Mouse (Mus musculus) C2C12 (cell line): ENCODE data around the gene Nol9. TPM values are rescaled to one million over a fixed set of nuclear protein-coding genes. Genes with fewer than 3 reads are reported as not detected.
A peak's percentile ranks its signal among the peaks of the same experiment; 100 is the strongest.

ENCODE experiments used
- H3K27me3 ChIP-seq: one replicate; pipeline ENCODE4 v1.6.1; 2011; ENCODE audit not compliant: control insufficient read depth, insufficient read depth, insufficient read length
- H3K36me3 ChIP-seq: one replicate; pipeline ENCODE4 v1.6.1; 2011; ENCODE audit not compliant: control insufficient read depth, insufficient read depth
- H3K4me3 ChIP-seq: one replicate; pipeline ENCODE4 v1.5.1; 2011; ENCODE audit warnings: mild to moderate bottlenecking, control low read depth; ENCODE audit not compliant: poor library complexity, insufficient read depth, severe bottlenecking
- H3K79me2 ChIP-seq: one replicate; pipeline ENCODE4 v1.6.1; 2011; ENCODE audit not compliant: control insufficient read depth, insufficient read depth
- H3K79me3 ChIP-seq: one replicate; pipeline ENCODE4 v1.6.1; 2011; ENCODE audit warnings: low read depth, control low read depth
- H3ac ChIP-seq: one replicate; pipeline ENCODE3; 2011; ENCODE audit warnings: low read depth; ENCODE audit not compliant: control insufficient read depth, insufficient read length
- CEBPB ChIP-seq: IDR thresholded peaks from one replicate; pipeline ENCODE4 v1.6.1; 2011; ENCODE audit warnings: low read depth, mild to moderate bottlenecking, control low read depth, moderate library complexity
- CTCF ChIP-seq: IDR thresholded peaks from one replicate; pipeline ENCODE4 v1.5.1; 2011; ENCODE audit not compliant: control insufficient read depth, insufficient read depth, insufficient read length
- FOSL1 ChIP-seq: IDR thresholded peaks from one replicate; pipeline ENCODE4 v1.8.0; 2011; ENCODE audit warnings: mild to moderate bottlenecking, low read length; ENCODE audit not compliant: poor library complexity, insufficient read depth, severe bottlenecking
- MAX ChIP-seq: IDR thresholded peaks from one replicate; pipeline ENCODE4 v1.6.1; 2011; ENCODE audit warnings: mild to moderate bottlenecking, control low read depth
- MYOD1 ChIP-seq: IDR thresholded peaks from one replicate; pipeline ENCODE4 v1.6.1; 2011; ENCODE audit warnings: low read depth; ENCODE audit not compliant: control insufficient read depth, insufficient read length
- MYOG ChIP-seq: IDR thresholded peaks from one replicate; pipeline ENCODE4 v1.6.1; 2011; ENCODE audit not compliant: control insufficient read depth, insufficient read length; ENCODE audit errors: extremely low read depth
- USF1 ChIP-seq: IDR thresholded peaks from one replicate; pipeline ENCODE4 v1.6.1; 2011; ENCODE audit warnings: low read depth, mild to moderate bottlenecking, control low read depth, moderate library complexity
- polyA plus RNA-seq: library from polyadenylated mRNA; unstranded; fragments of >200 nt; fragmentation: generic; extraction: Trizol; gene quantifications from one replicate; pipeline ENCODE4 v1.2.1, GENCODE M21; 2012; ENCODE audit warnings: missing spikeins

Nol9 gene
- polyA plus RNA-seq, 1 experiment = 39.7 TPM

GRCm38 (mm10) chr4:152074548-152074947, 35.4 kb downstream of the Nol9 start:
- Histone ChIP-seq H3K27me3 (no peaks in the 10 kb centered on the region), H3ac (no peak overlapping the region), H3K79me2 (no peaks in the 10 kb centered on the region), H3K79me3 (no peaks in the 10 kb centered on the region), H3K36me3 (no peaks in the 10 kb centered on the region), H3K4me3 (no peak overlapping the region)
- TF ChIP-seq MAX (no peak), MYOG (no peak)

- no peak overlapping the region for H3ac ChIP-seq
- H3K79me2 ChIP-seq = no peaks in the 10 kb centered on the region
- no peaks in the 10 kb centered on the region for H3K27me3 ChIP-seq
- H3K79me3 ChIP-seq = no peaks in the 10 kb centered on the region
- no peak for TF ChIP-seq MAX
- no peak for TF ChIP-seq MYOG
- no peak for TF ChIP-seq FOSL1
- no peak for TF ChIP-seq CTCF
- no peak for TF ChIP-seq CEBPB
- TF ChIP-seq USF1 = no peak
- no peak for TF ChIP-seq MYOD1
- H3K36me3 ChIP-seq = no peaks in the 10 kb centered on the region
- no peak overlapping the region for H3K4me3 ChIP-seq
These were observed 38.1 kb downstream of the Nol9 start for GRCm38 (mm10) chr4:152077191-152077590.

GRCm38 (mm10) chr4:152078105-152078530, 39.0 kb downstream of the Nol9 start:
- no peak overlapping the region for H3K4me3 ChIP-seq
- no peaks in the 10 kb centered on the region for H3K27me3 ChIP-seq
- TF ChIP-seq FOSL1 (no peak), MYOD1 (peak; percentile 79), CTCF (no peak), MAX (no peak), USF1 (peak; percentile 64), CEBPB (no peak), MYOG (no peak)
- H3ac ChIP-seq = peak overlapping the region; percentile 20
- no peaks in the 10 kb centered on the region for H3K79me2 ChIP-seq
- no peaks in the 10 kb centered on the region for H3K79me3 ChIP-seq
- H3K36me3 ChIP-seq = no peaks in the 10 kb centered on the region

DNA sequence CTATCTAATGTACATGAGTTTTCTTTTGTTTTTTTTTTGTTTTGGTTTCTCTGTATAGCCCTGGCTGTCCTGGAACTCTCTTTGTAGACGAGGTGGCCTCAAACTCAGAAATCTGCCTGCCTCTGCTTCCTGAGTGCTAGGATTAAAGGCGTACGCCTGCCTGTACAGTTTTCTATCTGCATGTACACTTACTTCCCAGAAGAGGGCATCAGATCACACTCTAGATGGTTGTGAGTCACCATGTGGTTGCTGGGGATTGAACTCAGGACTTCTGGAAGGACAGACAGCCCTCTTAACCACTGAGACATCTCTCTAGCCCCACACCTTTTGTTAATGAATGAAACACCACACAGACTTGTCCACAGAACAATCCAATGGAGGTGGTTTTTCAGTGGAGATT, 40.1 kb downstream of the Nol9 start:
- TF ChIP-seq FOSL1 (no peak), MYOG (no peak), USF1 (no peak), CEBPB (no peak), MAX (no peak), MYOD1 (no peak), CTCF (no peak)
- H3ac ChIP-seq = no peak overlapping the region

GRCm38 (mm10) chr4:152079931-152080330, 40.8 kb downstream of the Nol9 start:
- Histone ChIP-seq H3ac (no peak overlapping the region), H3K79me2 (no peaks in the 10 kb centered on the region), H3K36me3 (no peaks in the 10 kb centered on the region), H3K4me3 (no peak overlapping the region), H3K79me3 (no peaks in the 10 kb centered on the region), H3K27me3 (no peaks in the 10 kb centered on the region)
- peak; percentile 30 for TF ChIP-seq MYOD1
- TF ChIP-seq CEBPB = no peak
- TF ChIP-seq FOSL1 = no peak
- no peak for TF ChIP-seq USF1

More for the DNA sequence above, 40.1 kb downstream of the Nol9 start:
- Histone ChIP-seq H3K4me3 (no peak overlapping the region), H3K27me3 (no peaks in the 10 kb centered on the region), H3K79me3 (no peaks in the 10 kb centered on the region), H3K79me2 (no peaks in the 10 kb centered on the region), H3K36me3 (no peaks in the 10 kb centered on the region)

- Histone ChIP-seq H3K27me3 (no peaks in the 10 kb centered on the region), H3K79me3 (no peaks in the 10 kb centered on the region), H3K79me2 (peaks cover 11% of the 10 kb centered on the region), H3K36me3 (no peaks in the 10 kb centered on the region), H3K4me3 (no peak overlapping the region), H3ac (no peak overlapping the region)
- TF ChIP-seq FOSL1 = no peak
- TF ChIP-seq USF1 = no peak
- no peak for TF ChIP-seq CTCF
- TF ChIP-seq MAX = no peak
- no peak for TF ChIP-seq MYOD1
- no peak for TF ChIP-seq MYOG
- no peak for TF ChIP-seq CEBPB
These were observed 44.6 kb downstream of the Nol9 start for GRCm38 (mm10) chr4:152083611-152084220.
